Mouse (Mus musculus) ES-Bruce4 (cell line): Measurements from ENCODE around the gene Cela2a. TPM values are rescaled to one million over a fixed set of nuclear protein-coding genes. Genes with fewer than 3 reads are reported as not detected.

Experiments used
- H3K27ac ChIP-seq: 2 replicates; pipeline ENCODE4 v1.5.1; 2012; ENCODE audit warnings: low read length, inconsistent platforms; ENCODE audit not compliant: insufficient read depth
- H3K27me3 ChIP-seq: 2 replicates; pipeline ENCODE4 v1.6.1; 2012; ENCODE audit warnings: mild to moderate bottlenecking, low read length, inconsistent platforms; ENCODE audit not compliant: control insufficient read depth, poor library complexity, insufficient read depth, severe bottlenecking
- H3K36me3 ChIP-seq: 2 replicates; pipeline ENCODE4 v1.6.1; 2012; ENCODE audit warnings: inconsistent platforms, mild to moderate bottlenecking, low read length, moderate library complexity; ENCODE audit not compliant: control insufficient read depth, poor library complexity, insufficient read depth, severe bottlenecking
- H3K4me1 ChIP-seq: one replicate; pipeline ENCODE4 v1.8.1; 2011; ENCODE audit warnings: low read length; ENCODE audit not compliant: control insufficient read depth, insufficient read depth
- H3K4me3 ChIP-seq: 2 replicates; pipeline ENCODE4 v1.5.1; 2011; ENCODE audit warnings: low read depth, mild to moderate bottlenecking, low read length
- H3K9ac ChIP-seq: 2 replicates; pipeline ENCODE4 v1.6.1; 2012; ENCODE audit warnings: low read depth, mild to moderate bottlenecking, inconsistent platforms; ENCODE audit not compliant: poor library complexity, severe bottlenecking
- H3K9me3 ChIP-seq: replicated peaks from 2 replicates; pipeline ENCODE4 v1.6.1; 2012; ENCODE audit warnings: mild to moderate bottlenecking, low read length, inconsistent platforms; ENCODE audit not compliant: control insufficient read depth, poor library complexity, insufficient read depth, severe bottlenecking
- CTCF ChIP-seq: IDR thresholded peaks from one replicate; pipeline ENCODE4 v1.8.1; 2011; ENCODE audit warnings: low read depth, low read length
- EP300 ChIP-seq: IDR thresholded peaks from 2 replicates; pipeline ENCODE4 v1.6.1; 2011; ENCODE audit warnings: low read depth, low read length; ENCODE audit not compliant: insufficient read depth
- POLR2A ChIP-seq: IDR thresholded peaks from one replicate; pipeline ENCODE4 v1.8.1; 2011; ENCODE audit warnings: low read length; ENCODE audit not compliant: insufficient read depth
- polyA plus RNA-seq: library from polyadenylated mRNA; stranded (reverse); fragments of >200 nt; gene quantifications from 2 replicates; pipeline ENCODE4 v1.2.4, GENCODE M21; 2011; ENCODE audit warnings: low read depth; ENCODE audit not compliant: missing spikeins, insufficient read depth, insufficient read length

The Cela2a gene
- polyA plus RNA-seq, 1 experiment, result not detected

GRCm38 (mm10) chr4:141865600-141865999 is 39.6 kb upstream of the Cela2a start:
- no peaks in the 10 kb centered on the region for H3K36me3 ChIP-seq
- no peaks in the 10 kb centered on the region for H3K27me3 ChIP-seq
- no peak overlapping the region for H3K4me3 ChIP-seq
- TF ChIP-seq POLR2A (no peak), CTCF (no peak), EP300 (no peak)
- H3K9me3 ChIP-seq, result no peaks in the 10 kb centered on the region
- H3K4me1 ChIP-seq, result peaks cover 7% of the 10 kb centered on the region
- H3K9ac ChIP-seq, result no peak overlapping the region
- H3K27ac ChIP-seq, result no peak overlapping the region

GRCm38 (mm10) chr4:141865006-141865405 is 39.0 kb upstream of the Cela2a start:
- no peaks in the 10 kb centered on the region for H3K27me3 ChIP-seq
- no peak overlapping the region for H3K9ac ChIP-seq
- H3K9me3 ChIP-seq, result no peaks in the 10 kb centered on the region
- H3K27ac ChIP-seq, result no peak overlapping the region
- TF ChIP-seq POLR2A (no peak), EP300 (no peak), CTCF (no peak)
- no peaks in the 10 kb centered on the region for H3K36me3 ChIP-seq
- H3K4me3 ChIP-seq, result no peak overlapping the region
- peaks cover 7% of the 10 kb centered on the region for H3K4me1 ChIP-seq

GRCm38 (mm10) chr4:141864506-141864905 is 38.5 kb upstream of the Cela2a start:
- H3K27ac ChIP-seq, result no peak overlapping the region
- no peak for TF ChIP-seq POLR2A
- no peak for TF ChIP-seq EP300
- TF ChIP-seq CTCF, result no peak
- H3K36me3 ChIP-seq, result no peaks in the 10 kb centered on the region
- H3K4me1 ChIP-seq, result peaks cover 7% of the 10 kb centered on the region
- H3K27me3 ChIP-seq, result no peaks in the 10 kb centered on the region
- H3K9me3 ChIP-seq, result no peaks in the 10 kb centered on the region
- H3K4me3 ChIP-seq, result no peak overlapping the region
- no peak overlapping the region for H3K9ac ChIP-seq

GRCm38 (mm10) chr4:141863726-141864280 is 37.8 kb upstream of the Cela2a start:
- H3K36me3 ChIP-seq, result no peaks in the 10 kb centered on the region
- H3K4me3 ChIP-seq, result no peak overlapping the region
- no peak overlapping the region for H3K27ac ChIP-seq
- no peak overlapping the region for H3K9ac ChIP-seq
- H3K27me3 ChIP-seq, result no peaks in the 10 kb centered on the region
- TF ChIP-seq CTCF (no peak), EP300 (no peak), POLR2A (no peak)
- H3K4me1 ChIP-seq, result peaks cover 7% of the 10 kb centered on the region
- H3K9me3 ChIP-seq, result no peaks in the 10 kb centered on the region

- TF ChIP-seq EP300 (no peak), CTCF (no peak), POLR2A (no peak)
- Histone ChIP-seq H3K9me3 (no peaks in the 10 kb centered on the region), H3K4me3 (no peak overlapping the region), H3K27me3 (no peaks in the 10 kb centered on the region), H3K4me1 (peaks cover 7% of the 10 kb centered on the region), H3K9ac (no peak overlapping the region), H3K36me3 (no peaks in the 10 kb centered on the region), H3K27ac (no peak overlapping the region)
Measured at GRCm38 (mm10) chr4:141862867-141863266, 36.9 kb upstream of the Cela2a start.

- H3K9me3 ChIP-seq, result no peaks in the 10 kb centered on the region
- no peak overlapping the region for H3K9ac ChIP-seq
- no peak overlapping the region for H3K27ac ChIP-seq
- H3K36me3 ChIP-seq, result no peaks in the 10 kb centered on the region
- peaks cover under 1% of the 10 kb centered on the region for H3K4me1 ChIP-seq
- H3K4me3 ChIP-seq, result no peak overlapping the region
- TF ChIP-seq CTCF (no peak), POLR2A (no peak), EP300 (no peak)
- no peaks in the 10 kb centered on the region for H3K27me3 ChIP-seq
Measured at GRCm38 (mm10) chr4:141861591-141862295, 35.8 kb upstream of the Cela2a start.
